Mouse (Mus musculus) embryonic stem cell, embryonic (primary cell): ENCODE data around the gene Gxylt2.

ENCODE experiments used
- CTCF ChIA-PET, 4 experiments: fragments of 300-600 bp in 2 of 4; fragments of 350-600 bp in 2 of 4; sonication (Branson Sonifier 250); formaldehyde crosslinking; loops; one replicate each; lab custom pipeline; 2022; ENCODE audit warnings: inconsistent platforms in 2 of 4; lab: Charles Lee
- POLR2A ChIA-PET, 4 experiments: fragments of 300-600 bp in 2 of 4; fragments of 350-600 bp in 2 of 4; sonication (Branson Sonifier 250); formaldehyde crosslinking; loops; one replicate each; lab custom pipeline; 2022; ENCODE audit warnings: antibody characterized with exemption in 4 of 4, inconsistent platforms in 1 of 4; lab: Charles Lee

Gene Gxylt2

GRCm38 (mm10) chr6:100708248-100708647, 3.7 kb downstream of the Gxylt2 start:
- POLR2A ChIA-PET, result no interaction called here
- CTCF ChIA-PET, result interaction anchor here in 1 of 4 experiments (0.6 kb wide), 1 partner anchor 227 kb away, joined by 3 read pairs; no protein-coding TSS in a partner anchor

- ChIA-PET POLR2A (interaction anchor here in 1 of 4 experiments (0.6 kb wide), 1 partner anchor 10 kb away, joined by 4 read pairs; no protein-coding TSS in a partner anchor), CTCF (interaction anchor here in 2 of 4 experiments (0.6 to 1.5 kb wide), 3 partner anchors 10 to 61 kb away, joined by 3 to 4 read pairs (median 4); no protein-coding TSS in a partner anchor)
Observed at GRCm38 (mm10) chr6:100708996-100709395, 4.5 kb downstream of the Gxylt2 start.

- ChIA-PET CTCF (interaction anchor here (0.6 to 1.5 kb wide), 27 partner anchors 9 to 1130 kb away, joined by 3 to 6 read pairs (median 3); no protein-coding TSS in a partner anchor), POLR2A (interaction anchor here in 3 of 4 experiments (0.6 to 1.7 kb wide), 6 partner anchors 10 to 1024 kb away, joined by 3 to 5 read pairs (median 3); no protein-coding TSS in a partner anchor)
Observed at GRCm38 (mm10) chr6:100709483-100709882, 4.9 kb downstream of the Gxylt2 start.

DNA sequence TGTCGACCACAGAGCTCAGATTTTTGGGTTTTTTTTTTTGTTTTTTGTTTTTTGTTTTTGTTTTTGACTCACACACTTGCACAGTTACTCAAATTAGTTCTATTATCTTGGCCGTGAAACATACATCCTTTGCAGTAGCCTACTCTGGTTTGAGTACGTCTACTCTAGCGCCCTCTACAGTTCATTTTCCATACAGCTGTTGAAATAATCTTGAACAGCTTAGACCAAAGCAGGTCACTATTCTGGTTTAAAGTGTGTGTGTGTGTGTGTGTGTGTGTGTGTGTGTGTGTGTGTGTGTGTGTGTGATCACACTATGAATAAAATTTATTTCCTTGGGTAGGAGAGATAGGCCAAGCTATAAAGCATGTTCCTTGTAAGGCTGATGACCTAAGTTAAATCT, 5.6 kb downstream of the Gxylt2 start:
- CTCF ChIA-PET, result interaction anchor here (0.6 to 1.5 kb wide), 35 partner anchors 11 to 1131 kb away, joined by 3 to 12 read pairs (median 3); no protein-coding TSS in a partner anchor
- POLR2A ChIA-PET, result interaction anchor here in 3 of 4 experiments (0.6 to 1.7 kb wide), 9 partner anchors 10 to 1852 kb away, joined by 3 to 5 read pairs (median 3); no protein-coding TSS in a partner anchor

- POLR2A ChIA-PET, result interaction anchor here in 2 of 4 experiments (0.9 to 1.7 kb wide), 3 partner anchors 9 to 131 kb away, joined by 3 to 5 read pairs (median 3); no protein-coding TSS in a partner anchor
Observed at GRCm38 (mm10) chr6:100710866-100711265, 6.3 kb downstream of the Gxylt2 start.

DNA sequence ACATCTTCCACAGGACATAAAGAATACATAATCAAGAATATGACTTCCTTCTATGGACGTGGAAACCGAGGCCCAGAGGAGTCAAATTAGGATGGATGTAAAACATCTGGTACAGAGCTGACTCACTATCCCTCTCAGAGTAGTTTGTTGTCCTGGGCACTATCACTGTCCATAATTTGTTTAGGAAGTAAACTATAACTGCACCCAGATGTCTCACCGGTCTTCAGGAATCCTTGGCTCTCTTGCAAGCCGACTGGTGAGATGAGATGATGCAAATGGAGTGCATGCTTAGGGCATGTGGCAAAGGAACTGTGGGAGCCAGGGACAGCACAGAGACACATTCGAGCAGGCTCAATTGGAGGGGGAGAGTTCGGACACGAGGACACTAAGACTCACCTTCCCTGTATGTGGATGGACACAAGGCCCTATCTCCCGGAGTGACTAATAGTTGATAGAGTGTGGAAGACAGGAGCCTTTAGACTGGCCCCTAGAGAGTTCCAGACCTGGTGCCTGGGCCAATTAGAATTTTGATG, 10.8 kb downstream of the Gxylt2 start:
- ChIA-PET POLR2A (interaction anchor here in 1 of 4 experiments (0.6 kb wide), 1 partner anchor 11 kb away, joined by 3 read pairs; the partner anchor contains the start of gene Gxylt2), CTCF (interaction anchor here in 1 of 4 experiments (0.6 kb wide), 1 partner anchor 101 kb away, joined by 3 read pairs; no protein-coding TSS in a partner anchor)

More at GRCm38 (mm10) chr6:100710866-100711265, 6.3 kb downstream of the Gxylt2 start:
- CTCF ChIA-PET, result interaction anchor here in 3 of 4 experiments (0.7 to 1.4 kb wide), 3 partner anchors 10 to 1339 kb away, joined by 3 to 4 read pairs (median 3); no protein-coding TSS in a partner anchor

- POLR2A ChIA-PET, result no interaction called here
Observed at GRCm38 (mm10) chr6:100716152-100716551, 11.6 kb downstream of the Gxylt2 start.

DNA sequence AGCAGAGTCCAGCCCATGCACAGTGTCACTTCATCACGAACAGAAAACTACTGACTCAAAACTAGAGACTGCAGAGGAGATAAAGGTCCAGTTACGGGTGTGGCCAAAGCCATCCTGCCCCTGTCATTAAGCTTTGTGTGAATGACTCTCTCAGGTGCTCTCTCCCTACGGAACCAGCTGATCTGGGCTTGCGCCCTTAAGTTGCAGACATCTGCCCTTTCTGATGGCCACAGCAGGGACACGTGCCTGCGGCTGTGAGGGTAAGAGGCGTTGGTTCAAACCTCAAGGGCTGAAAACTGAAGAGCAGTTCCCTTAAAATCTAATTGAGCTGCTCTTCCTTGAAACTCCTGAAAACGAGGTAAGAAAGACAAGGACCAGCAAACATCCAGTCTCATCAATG, 12.3 kb downstream of the Gxylt2 start:
- ChIA-PET CTCF (no interaction called here), POLR2A (no interaction called here)

More at GRCm38 (mm10) chr6:100716152-100716551, 11.6 kb downstream of the Gxylt2 start:
- CTCF ChIA-PET, result no interaction called here

- POLR2A ChIA-PET, result interaction anchor here in 1 of 4 experiments (0.7 to 1.3 kb wide), 2 partner anchors 10 to 32 kb away, joined by 3 to 5 read pairs; no protein-coding TSS in a partner anchor
Observed at GRCm38 (mm10) chr6:100720098-100720501, 15.6 kb downstream of the Gxylt2 start.

DNA sequence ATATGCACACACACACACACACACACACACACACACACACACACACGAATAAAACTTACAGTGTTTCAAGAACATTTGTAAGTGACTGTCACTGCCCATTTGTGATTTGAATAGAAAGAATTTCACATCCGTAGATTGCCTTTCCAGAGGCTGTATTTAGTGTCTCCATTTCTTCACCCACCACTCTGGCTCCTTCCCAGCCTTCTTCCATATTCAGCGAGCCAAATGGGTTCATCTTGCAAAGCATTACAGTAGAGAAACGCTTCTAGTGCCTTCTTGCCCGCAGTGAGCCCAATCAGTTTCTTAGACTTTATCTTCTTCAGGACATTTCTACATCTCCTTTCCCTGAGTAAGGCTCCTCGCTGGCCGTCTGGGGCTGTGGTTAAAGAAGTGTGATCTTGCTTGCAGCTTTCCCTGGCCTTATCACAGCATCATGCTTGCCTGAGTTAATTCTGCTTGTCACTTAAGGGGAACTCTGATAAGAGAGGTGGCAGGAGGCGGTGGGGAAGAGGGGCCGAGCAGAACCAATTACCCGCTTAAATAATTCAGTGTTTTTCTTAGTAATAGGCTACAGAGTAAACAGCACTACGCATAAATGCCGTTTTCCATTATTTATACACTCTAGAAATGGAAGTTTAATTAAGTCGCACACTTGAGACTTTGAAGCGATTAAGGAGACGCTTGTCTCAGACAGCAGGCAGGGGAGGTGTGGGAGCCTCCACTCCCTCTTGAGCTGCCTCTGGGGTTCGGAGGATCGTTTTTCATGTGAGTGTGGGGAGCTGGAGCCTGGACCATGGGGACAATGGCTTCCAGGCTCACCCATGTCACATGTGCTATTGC, 16.6 kb downstream of the Gxylt2 start:
- POLR2A ChIA-PET, result interaction anchor here in 1 of 4 experiments (0.7 to 1.5 kb wide), 3 partner anchors 33 to 112 kb away, joined by 3 read pairs; partner anchors contain the start of gene Ppp4r2
- CTCF ChIA-PET, result interaction anchor here in 2 of 4 experiments (0.6 to 1.6 kb wide), 2 partner anchors 11 to 577 kb away, joined by 4 to 9 read pairs; no protein-coding TSS in a partner anchor

More at GRCm38 (mm10) chr6:100720098-100720501, 15.6 kb downstream of the Gxylt2 start:
- CTCF ChIA-PET, result interaction anchor here in 2 of 4 experiments (0.6 to 1.6 kb wide), 2 partner anchors 10 to 576 kb away, joined by 4 to 9 read pairs; no protein-coding TSS in a partner anchor

GRCm38 (mm10) chr6:100731996-100732375, 27.5 kb downstream of the Gxylt2 start:
- ChIA-PET CTCF (no interaction called here), POLR2A (no interaction called here)

GRCm38 (mm10) chr6:100732376-100733021, 28.0 kb downstream of the Gxylt2 start:
- ChIA-PET CTCF (interaction anchor here in 1 of 4 experiments (0.7 kb wide), 1 partner anchor 38 kb away, joined by 6 read pairs; no protein-coding TSS in a partner anchor), POLR2A (no interaction called here)

DNA sequence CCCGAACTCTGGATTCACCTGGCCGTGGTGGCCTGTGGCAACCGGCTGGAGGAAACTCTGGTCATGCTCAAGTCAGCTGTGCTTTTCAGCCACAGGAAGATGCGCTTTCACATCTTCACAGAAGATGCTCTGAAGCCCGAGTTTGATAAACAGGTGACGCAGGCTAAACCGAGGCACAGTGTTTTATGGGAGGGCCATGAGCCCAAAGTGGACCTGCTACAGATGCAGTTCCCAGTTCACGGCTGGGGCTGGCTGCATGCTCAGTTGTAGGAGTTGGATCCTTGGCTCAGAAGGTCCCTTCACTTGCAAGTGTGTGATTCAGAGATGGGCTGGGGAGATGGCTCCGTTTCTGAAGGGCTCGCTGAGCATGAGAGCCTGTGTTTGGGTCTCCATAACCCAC, 28.7 kb downstream of the Gxylt2 start:
- POLR2A ChIA-PET, result no interaction called here
- CTCF ChIA-PET, result interaction anchor here in 1 of 4 experiments (0.5 to 0.7 kb wide), 2 partner anchors 24 to 37 kb away, joined by 5 to 6 read pairs; no protein-coding TSS in a partner anchor

DNA sequence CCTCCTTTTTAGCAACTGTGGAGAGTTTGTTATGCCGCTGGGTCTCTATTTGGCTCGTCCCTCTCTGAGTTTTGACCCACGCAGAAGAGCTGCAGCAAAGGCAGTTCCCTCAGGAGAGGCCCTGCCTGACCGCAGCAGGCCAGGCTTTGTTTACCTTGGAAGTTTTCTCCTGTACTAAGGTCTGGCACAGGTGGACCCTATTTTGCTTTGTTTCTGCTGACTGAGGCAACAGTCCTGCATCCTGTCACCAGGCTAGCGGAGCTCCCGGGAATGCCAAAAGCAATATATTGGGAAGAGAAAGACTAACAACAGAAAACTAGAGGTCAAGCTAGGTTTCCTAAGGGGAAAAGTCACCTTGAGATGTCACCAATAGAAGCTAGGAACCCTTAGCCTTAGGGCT, 29.8 kb downstream of the Gxylt2 start:
- CTCF ChIA-PET, result interaction anchor here in 1 of 4 experiments (1.1 kb wide), 1 partner anchor 25 kb away, joined by 4 read pairs; no protein-coding TSS in a partner anchor

DNA sequence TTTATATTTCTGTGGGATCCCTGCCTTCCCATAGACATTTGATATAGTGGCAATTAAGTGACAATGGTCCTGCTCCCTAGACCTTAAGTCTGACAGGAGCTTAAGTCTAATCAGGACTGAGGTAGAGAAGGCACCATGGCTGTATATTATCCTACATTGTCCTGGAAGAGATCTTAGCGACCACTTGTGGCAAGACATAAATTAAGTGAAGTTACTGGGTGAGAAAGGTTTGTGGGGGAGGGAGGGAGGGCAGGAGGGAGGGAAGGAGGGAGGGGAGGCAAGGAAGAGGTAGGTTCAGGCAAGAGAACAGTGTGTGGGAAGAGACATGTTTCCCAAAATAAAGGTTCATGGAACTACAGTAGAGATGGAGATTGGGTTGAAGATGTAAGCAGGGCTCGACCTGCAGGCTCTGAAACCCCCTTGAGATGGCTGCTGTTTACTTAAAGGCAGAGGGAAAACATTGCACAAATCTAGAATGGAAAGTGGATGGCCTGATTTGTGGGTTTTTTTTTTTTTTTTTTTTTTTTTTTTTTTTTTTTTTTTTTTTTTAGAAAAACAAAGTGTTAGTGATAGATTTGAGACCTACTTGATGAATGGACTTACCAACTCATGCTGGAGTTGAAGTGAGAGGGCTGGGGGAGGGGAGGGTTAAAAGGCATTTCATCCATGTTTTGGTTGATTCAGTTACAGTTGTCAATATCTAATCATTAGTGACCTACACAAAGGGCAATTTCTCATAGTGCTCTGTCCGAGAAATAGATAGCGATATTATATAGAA, 54.1 kb downstream of the Gxylt2 start:
- CTCF ChIA-PET, result no interaction called here
- POLR2A ChIA-PET, result no interaction called here

More for the DNA sequence above, 29.8 kb downstream of the Gxylt2 start:
- POLR2A ChIA-PET, result no interaction called here

GRCm38 (mm10) chr6:100767756-100768155, 63.2 kb downstream of the Gxylt2 start:
- POLR2A ChIA-PET, result interaction anchor here in 1 of 4 experiments (0.6 kb wide), 1 partner anchor 62 kb away, joined by 3 read pairs; no protein-coding TSS in a partner anchor
- CTCF ChIA-PET, result no interaction called here
